Mouse (Mus musculus) heart, adult 2 months (tissue): ENCODE results near the gene Rb1. TPM values are rescaled to one million over a fixed set of nuclear protein-coding genes. Genes with fewer than 3 reads are reported as not detected.

Experiments
- DNase-seq, 2 experiments: peaks; one replicate each; pipeline ENCODE4 v3.0.0; 2021
- H3K27ac ChIP-seq: fragments of 200-600 bp; 2 replicates; pipeline ENCODE4 v1.8.1; 2022
- H3K27me3 ChIP-seq: fragments of 200-500 bp; 2 replicates; pipeline ENCODE4 v1.6.1; 2012; ENCODE audit warnings: mild to moderate bottlenecking, low read length, inconsistent platforms, mixed read lengths; ENCODE audit not compliant: control insufficient read depth, insufficient read depth
- H3K36me3 ChIP-seq: fragments of 200-500 bp; 2 replicates; pipeline ENCODE4 v1.6.1; 2012; ENCODE audit warnings: low read length, inconsistent platforms; ENCODE audit not compliant: control insufficient read depth, insufficient read depth
- H3K4me1 ChIP-seq: fragments of 200-500 bp; 2 replicates; pipeline ENCODE4 v1.6.1; 2011; ENCODE audit warnings: low read length; ENCODE audit not compliant: control insufficient read depth, insufficient read depth
- H3K4me3 ChIP-seq: fragments of 200-600 bp; 2 replicates; pipeline ENCODE4 v1.8.1; 2022
- H3K79me2 ChIP-seq: fragments of 200-500 bp; replicated peaks from 2 replicates; pipeline ENCODE4 v1.6.1; 2012; ENCODE audit warnings: mild to moderate bottlenecking, inconsistent platforms, low read length, moderate library complexity, mixed read lengths; ENCODE audit not compliant: control insufficient read depth, insufficient read depth
- H3K9ac ChIP-seq: fragments of 200-500 bp; 2 replicates; pipeline ENCODE4 v1.6.1; 2012; ENCODE audit warnings: low read depth, mild to moderate bottlenecking, control low read depth, inconsistent platforms, low read length, mixed read lengths
- CTCF ChIP-seq: fragments of 200-600 bp; IDR thresholded peaks from 2 replicates; pipeline ENCODE4 v1.8.1; 2022; ENCODE audit warnings: antibody characterized with exemption, mild to moderate bottlenecking, moderate library complexity
- EP300 ChIP-seq: fragments of 200-500 bp; IDR thresholded peaks from 2 replicates; pipeline ENCODE4 v1.6.1; 2011; ENCODE audit warnings: low read depth, low read length, control low read depth; ENCODE audit not compliant: insufficient read depth
- POLR2A ChIP-seq: fragments of 200-500 bp; IDR thresholded peaks from 2 replicates; pipeline ENCODE4 v1.6.1; 2011; ENCODE audit warnings: mild to moderate bottlenecking, low read depth, low read length, control low read depth; ENCODE audit not compliant: insufficient read depth
- WGBS: fragments of 180-500 bp; shearing (Covaris S2); methylation state at CpG from one replicate; pipeline ENCODE4 v1.1.7; 2018; 5-methylcytosine and 5-hydroxymethylcytosine counted together
- intact Hi-C: fragments of 180-260 bp; cut with DNase I; formaldehyde crosslinking; loops from one replicate; pipeline ENCODE4 v1.15.1; 2025
- long read RNA-seq: library from polyadenylated mRNA; stranded (forward); transcript quantifications from one replicate; pipeline ENCODE4 v2.0.0, GENCODE M21; 2021
- polyA plus RNA-seq: library from polyadenylated mRNA; depleted of rRNA; stranded (reverse); fragments of >200 nt; gene quantifications from 2 replicates; pipeline ENCODE4 v1.2.3, GENCODE M21; 2012; rRNA removed
- total RNA-seq, 2 experiments: library from RNA; stranded (reverse); gene quantifications; 2 replicates each; pipeline ENCODE4 v1.2.3; 2021

The Rb1 gene
- total RNA-seq (10 to 100 TPM; 18.2 to 19.2 TPM), polyA plus RNA-seq (5.1 and 9.6 TPM in 2 replicates)
- long read RNA-seq, full-length matches to known transcripts: 13 of 18 reads
- long read RNA-seq, partial matches to known transcripts: 3 of 18 reads
- long read RNA-seq, other reads (novel, unspliced or antisense): 2 of 18 reads

DNA sequence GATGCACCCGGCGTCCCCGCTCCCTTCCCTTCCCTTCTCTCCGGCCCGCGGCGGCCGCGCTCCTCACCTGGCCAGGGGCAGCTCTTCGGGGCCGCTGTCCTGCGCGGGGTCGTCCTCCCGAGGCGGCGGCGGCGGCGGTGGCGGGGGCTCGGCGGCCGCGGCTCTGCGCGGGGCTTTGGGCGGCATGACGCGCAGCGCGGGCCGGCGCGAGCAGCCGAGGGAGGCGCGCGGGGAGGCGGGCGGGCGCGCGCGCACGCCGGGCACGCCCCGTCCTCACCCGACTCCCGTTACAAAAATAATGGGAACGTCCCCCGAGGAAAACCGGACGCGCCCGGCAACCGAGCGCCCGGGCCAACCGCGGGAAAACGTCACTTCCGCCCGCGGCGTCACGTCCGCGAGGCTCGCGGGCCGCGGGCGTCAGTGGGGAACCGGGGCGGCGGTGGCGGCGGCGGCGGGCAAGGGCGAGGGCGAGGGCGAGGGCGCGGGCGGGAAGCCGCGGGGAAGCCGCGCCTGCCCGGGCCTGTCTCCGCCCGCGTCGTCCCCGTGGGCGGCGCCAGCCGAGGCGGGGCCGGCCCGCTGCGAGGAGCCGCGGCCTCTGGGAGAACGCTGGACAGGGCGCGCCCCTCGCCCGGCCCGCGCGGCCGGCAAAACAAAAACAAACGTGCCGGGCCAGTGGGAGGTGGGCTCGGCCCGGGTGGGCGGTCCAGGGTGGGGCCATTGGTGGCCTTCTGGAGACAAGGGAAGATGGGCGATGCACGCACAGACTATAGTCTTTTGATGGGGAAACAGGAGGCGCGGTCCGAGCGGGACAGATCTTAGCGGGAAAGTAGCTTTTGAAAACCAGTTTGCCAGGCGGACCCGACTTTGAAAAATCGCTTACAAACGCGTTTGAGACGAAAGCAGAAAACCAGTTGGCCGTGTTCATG lies at the start of gene Rb1:
Rb1 (minus strand) TSS at position 367 of the 926 bp plus-strand sequence.
- intact Hi-C loops: loop anchor here (1.0 to 5.0 kb wide), 4 partner anchors 60 to 187 kb away; partner anchors contain the start of genes Itm2b and Med4

DNA sequence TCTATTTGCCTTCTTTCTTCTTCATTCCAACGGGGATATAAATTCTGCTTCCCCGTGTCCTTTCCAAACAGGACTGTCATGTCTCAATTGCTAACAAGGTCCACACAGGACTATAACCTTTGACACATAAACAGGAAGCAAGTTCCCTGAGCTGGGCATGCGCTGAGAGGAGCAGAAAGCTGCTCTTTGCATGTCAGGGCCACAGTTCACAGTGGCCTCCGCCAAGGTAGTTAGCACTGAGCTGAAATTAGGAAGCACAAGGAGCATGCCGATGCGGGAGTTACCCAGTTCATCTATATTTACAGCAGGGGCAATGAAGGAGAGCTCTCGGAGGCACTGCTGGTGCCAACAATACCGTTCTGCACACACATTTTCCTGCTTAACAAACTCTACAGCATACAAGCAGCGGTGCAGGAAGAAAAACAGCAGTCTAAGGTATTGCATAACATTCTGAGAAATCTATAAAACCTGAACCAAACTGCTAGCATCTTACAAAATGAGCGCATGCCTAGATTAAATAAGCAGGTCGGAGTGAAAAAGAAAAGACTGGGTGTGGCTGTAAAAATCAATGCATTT lies 48.8 kb upstream of the Rb1 start:
- peak; percentile 58 for DNase-seq
- Histone ChIP-seq H3K4me3 (peak overlapping the region; percentile 1; the same call in 1 of the 2 replicates), H3K79me2 (peaks cover 5% of the 10 kb centered on the region), H3K4me1 (peaks cover 37% of the 10 kb centered on the region), H3K36me3 (peaks cover 83% of the 10 kb centered on the region), H3K9ac (no peak overlapping the region; the same call in 1 of the 2 replicates), H3K27ac (peak overlapping the region; percentile 72), H3K27me3 (no peaks in the 10 kb centered on the region)
- intact Hi-C loops: no loop called here
- 17% methylated on average over 11 of the region's 11 CpGs for WGBS
- no peak for TF ChIP-seq CTCF
- TF ChIP-seq POLR2A: no peak
- no peak for TF ChIP-seq EP300

More for the DNA sequence above, at the start of gene Rb1:
- 1% methylated on average over 110 of the region's 135 CpGs for WGBS
- H3K79me2 ChIP-seq: no peaks in the 10 kb centered on the region
- no peaks in the 10 kb centered on the region for H3K27me3 ChIP-seq
- DNase-seq: peak; percentile 93 to 94
- H3K36me3 ChIP-seq: peaks cover 6% of the 10 kb centered on the region
- TF ChIP-seq POLR2A: peak; percentile 66
- 0 out of 2 replicates have a peak, but pooled peaks have one; percentile 22 for TF ChIP-seq EP300
- TF ChIP-seq CTCF: no peak
- H3K9ac ChIP-seq: peak within 1 kb of the TSS; percentile 99
- H3K4me1 ChIP-seq: peaks cover 5% of the 10 kb centered on the region
- H3K4me3 ChIP-seq: peak within 1 kb of the TSS; percentile 86
- peak within 1 kb of the TSS; percentile 87 for H3K27ac ChIP-seq

DNA sequence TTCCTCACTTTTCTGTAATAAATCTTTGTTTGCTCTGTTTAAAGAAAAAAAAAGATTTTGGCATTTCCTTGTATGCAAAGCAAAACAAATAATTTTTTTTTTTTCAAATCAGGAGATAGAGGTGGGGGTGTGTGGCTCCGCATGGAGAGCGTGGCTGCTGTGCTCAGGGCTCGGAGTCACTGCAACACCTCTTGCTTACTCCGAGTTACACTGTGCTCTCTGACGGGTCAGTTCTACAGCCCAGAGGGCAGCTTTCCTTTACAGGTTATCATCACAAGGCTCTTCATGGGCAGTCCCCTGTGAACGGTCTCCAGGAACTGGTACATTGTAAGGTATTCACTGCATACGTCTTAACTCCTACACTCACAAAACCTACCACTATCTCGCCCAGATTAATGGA lies 48.0 kb upstream of the Rb1 start:
- WGBS: 33% methylated on average over 8 of the region's 8 CpGs
- H3K27me3 ChIP-seq: no peaks in the 10 kb centered on the region
- no peak for DNase-seq
- no peak overlapping the region; the same call in 1 of the 2 replicates for H3K4me3 ChIP-seq
- H3K9ac ChIP-seq: peak overlapping the region; percentile 25; the same call in 1 of the 2 replicates
- peaks cover 76% of the 10 kb centered on the region for H3K36me3 ChIP-seq
- peaks cover 38% of the 10 kb centered on the region for H3K4me1 ChIP-seq
- intact Hi-C loops: no loop called here
- peaks cover 5% of the 10 kb centered on the region for H3K79me2 ChIP-seq
- TF ChIP-seq CTCF (no peak), EP300 (no peak), POLR2A (no peak)
- H3K27ac ChIP-seq: peak overlapping the region; percentile 72

DNA sequence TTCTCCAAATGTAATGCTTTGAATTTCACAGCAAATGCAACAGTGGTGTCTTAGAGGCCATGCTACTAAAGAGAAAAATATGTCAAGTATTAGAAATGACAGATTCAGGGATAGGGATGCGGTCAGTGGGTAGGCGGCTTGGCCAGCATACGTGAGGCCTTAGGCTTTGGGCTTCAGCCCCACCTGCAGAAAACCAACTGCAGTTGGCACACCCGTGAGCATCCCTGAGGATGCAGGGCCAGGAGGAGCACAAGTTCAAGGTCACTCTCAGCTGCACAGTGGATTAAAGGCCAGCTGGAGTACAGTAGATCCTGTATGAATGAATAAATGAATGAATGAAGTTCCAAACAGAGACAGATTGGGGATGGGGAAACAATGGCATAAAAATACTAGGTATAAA lies 47.4 kb upstream of the Rb1 start:
- intact Hi-C loops: no loop called here
- no peak overlapping the region for H3K9ac ChIP-seq
- no peaks in the 10 kb centered on the region for H3K27me3 ChIP-seq
- no peak for DNase-seq
- H3K4me3 ChIP-seq: no peak overlapping the region
- peaks cover 38% of the 10 kb centered on the region for H3K4me1 ChIP-seq
- peaks cover 5% of the 10 kb centered on the region for H3K79me2 ChIP-seq
- 72% methylated on average over 4 of the region's 4 CpGs for WGBS
- peaks cover 72% of the 10 kb centered on the region for H3K36me3 ChIP-seq
- no peak overlapping the region for H3K27ac ChIP-seq
- TF ChIP-seq CTCF (no peak), EP300 (no peak), POLR2A (no peak)

DNA sequence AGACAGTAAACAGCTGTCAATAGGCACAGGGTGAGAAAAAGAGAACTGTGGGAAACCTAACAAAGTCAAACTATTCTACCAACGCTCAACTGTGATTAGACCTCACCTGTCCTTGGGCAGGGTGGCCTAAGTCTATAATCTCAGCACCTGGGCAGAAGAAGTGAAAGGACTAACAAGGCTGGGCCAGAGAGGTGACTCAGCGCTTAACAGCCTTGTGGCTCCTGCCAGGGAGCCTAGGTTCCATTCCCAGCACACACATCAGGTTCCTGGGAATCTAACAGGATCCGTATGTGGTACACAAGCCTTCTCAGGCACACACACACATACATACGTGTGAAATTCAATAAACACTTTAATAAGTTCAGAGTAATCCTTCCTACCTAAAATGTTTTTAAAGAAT lies 46.0 kb upstream of the Rb1 start:
- Histone ChIP-seq H3K79me2 (peaks cover 4% of the 10 kb centered on the region), H3K4me3 (no peak overlapping the region), H3K9ac (no peak overlapping the region), H3K27ac (peak overlapping the region; percentile 6), H3K4me1 (peaks cover 31% of the 10 kb centered on the region), H3K27me3 (no peaks in the 10 kb centered on the region), H3K36me3 (peaks cover 66% of the 10 kb centered on the region)
- TF ChIP-seq CTCF: no peak
- no peak for TF ChIP-seq POLR2A
- intact Hi-C loops: no loop called here
- DNase-seq: no peak
- 81% methylated on average over 4 of the region's 4 CpGs for WGBS
